16 mouse cellular contexts compared by ENCODE assay signal in genomic region chr2:5679055-5679454, GRCm38 (mm10). TPM values are rescaled to one million over a fixed set of nuclear protein-coding genes. Genes with fewer than 3 reads are reported as not detected.
DNase-seq lines count a peak whose midpoint lies in the region; TF ChIP-seq lines count a peak whose summit lies in the region.
"Had no signal": no experiment of that assay in that cellular context is flagged by ENCODE, and none has a peak within 500 bp of the region (broad histone marks: within the 10 kb centered on the region; RNA-seq: fewer than 3 reads in every experiment).

No protein-coding gene starts in this region.

- H3K27me3 ChIP-seq in MEL (ENCODE audit: control insufficient read depth in 1 of 2, insufficient read depth in 2 of 2, low read length in 2 of 2): no peaks in the 10 kb centered on the region
- H3K27me3 ChIP-seq: CH12.LX had no signal

- H3K27ac ChIP-seq in MEL (ENCODE audit: control insufficient read depth, low read depth, low read length): peak overlapping the region; percentile 36; the same call in 1 of the 2 replicates

- H3K36me3 ChIP-seq in MEL (ENCODE audit: control insufficient read depth in 1 of 2, insufficient read depth in 2 of 2, low read length in 2 of 2): peaks cover 0 to 53% of the 10 kb centered on the region in 2 experiments; a peak in 2 of 4 replicates
- H3K36me3 ChIP-seq: G1E had no signal

- no peak overlapping the region for H3K9ac ChIP-seq in MEL (ENCODE audit: control insufficient read depth, low read depth, low read length, poor library complexity, severe bottlenecking)

- TF ChIP-seq POLR2A in MEL (IDR thresholded peaks at IDR 0.05; ENCODE audit: control insufficient read depth in 1 of 2, insufficient read depth in 1 of 2, low read depth in 1 of 2, low read length in 2 of 2, poor library complexity in 1 of 2): no peak

- no peak overlapping the region for H3K4me3 ChIP-seq in MEL (ENCODE audit: control insufficient read depth in 1 of 2, insufficient read depth in 1 of 2, low read depth in 2 of 2, low read length in 2 of 2)

- peaks cover 29 to 60% of the 10 kb centered on the region in 2 experiments for H3K4me1 ChIP-seq in MEL (ENCODE audit: control insufficient read depth in 1 of 2, insufficient read depth in 2 of 2, low read length in 2 of 2)

- no peak for TF ChIP-seq RAD21 in MEL (IDR thresholded peaks at IDR 0.05; ENCODE audit: low read depth, low read length)

- TF ChIP-seq CTCF in MEL (IDR thresholded peaks at IDR 0.05 in 2 of 3, conservative IDR thresholded peaks at IDR 0.05 in 1 of 3; ENCODE audit: control insufficient read depth in 1 of 3, insufficient read depth in 1 of 3, low read depth in 2 of 3, low read length in 3 of 3, poor library complexity in 1 of 3, severe bottlenecking in 1 of 3): no peak

- no peaks in the 10 kb centered on the region for H3K9me3 ChIP-seq in MEL (replicated peaks; ENCODE audit: insufficient read depth, low read length)
- H3K9me3 ChIP-seq: G1E had no signal

- no peaks in the 10 kb centered on the region for H3K79me2 ChIP-seq in MEL (ENCODE audit: control insufficient read depth, insufficient read depth, low read length, poor library complexity)

- peak; percentile 55 for DNase-seq in MEL (ENCODE audit: low read depth, low spot score)
- DNase-seq in lung, adult 18-20 months: no peak
- DNase-seq: adrenal gland, adult 2 months; adrenal gland, adult 8-10 months; adrenal gland, postnatal 10 days; adrenal gland, postnatal 14 days; adrenal gland, postnatal 25 days; adrenal gland, postnatal 36 days; B cell, adult 2 months; cerebellum, adult 11 months; cerebellum, adult 11-12 months; cerebellum, adult 18-20 months; cerebellum, adult 2 months; cerebellum, adult 8-10 months had no signal

- TF ChIP-seq EP300 in MEL (IDR thresholded peaks at IDR 0.05; ENCODE audit: low read depth in 1 of 2, low read length in 2 of 2): peak; percentile 50 to 61

TF ChIP-seq in MEL, 35 proteins besides CTCF, POLR2A, EP300 and RAD21:
- TF ChIP-seq ETS1 (IDR thresholded peaks at IDR 0.05; ENCODE audit: low read depth, low read length): 0 out of 2 replicates have a peak, but pooled peaks have one; percentile 28
- TF ChIP-seq MYC (IDR thresholded peaks at IDR 0.05; ENCODE audit: low read depth, low read length): no peak
- peak; percentile 43; the same call in 1 of the 2 replicates for TF ChIP-seq RCOR1 (IDR thresholded peaks at IDR 0.05; ENCODE audit: low read depth, low read length)
- TF ChIP-seq MAFK (IDR thresholded peaks at IDR 0.05; ENCODE audit: borderline replicate concordance, low read depth, low read length): no peak
- TF ChIP-seq TCF12 (IDR thresholded peaks at IDR 0.05; ENCODE audit: low read depth, low read length): peak; percentile 19; the same call in 1 of the 2 replicates
- peak; percentile 65 for TF ChIP-seq GATA1 (IDR thresholded peaks at IDR 0.05; ENCODE audit: low read depth, low read length)
- no peak for TF ChIP-seq E2F4 (IDR thresholded peaks at IDR 0.05; ENCODE audit: borderline replicate concordance, low read depth, low read length)
- no peak for TF ChIP-seq HCFC1 (IDR thresholded peaks at IDR 0.05; ENCODE audit: low read depth, low read length)
- TF ChIP-seq MYB (IDR thresholded peaks at IDR 0.05; ENCODE audit: low read depth, low read length): 0 out of 2 replicates have a peak, but pooled peaks have one; percentile 39
- TF ChIP-seq GABPA (IDR thresholded peaks at IDR 0.05; ENCODE audit: low read depth, low read length): no peak
- TF ChIP-seq ZC3H11A (IDR thresholded peaks at IDR 0.05; ENCODE audit: low read depth, low read length): 0 out of 2 replicates have a peak, but pooled peaks have one; percentile 19

RNA-seq across cellular contexts. Expression of gene Camk1d, which starts 35.3 kb away (rescaled TPM):
- 2.9 and 3.7 TPM in 2 replicates for total RNA-seq in MEL (2012; rRNA removed)
- polyA plus RNA-seq in MEL (2012; ENCODE audit: insufficient read depth in 1 of 2, insufficient read length in 2 of 2, low read depth in 1 of 2, low replicate concordance in 2 of 2, missing spikeins in 1 of 2): 1 to 10 TPM in 1 of 2 experiments, not detected in 1; 4.4 TPM
